Mouse (Mus musculus): ENCODE measurements around the gene Tnxb.
"Not testable (repeated sequence)": the region's sequence is repeated elsewhere in the genome, so short reads cannot be mapped to it uniquely, and the experiment has no call there.

Tnxb gene

DNA sequence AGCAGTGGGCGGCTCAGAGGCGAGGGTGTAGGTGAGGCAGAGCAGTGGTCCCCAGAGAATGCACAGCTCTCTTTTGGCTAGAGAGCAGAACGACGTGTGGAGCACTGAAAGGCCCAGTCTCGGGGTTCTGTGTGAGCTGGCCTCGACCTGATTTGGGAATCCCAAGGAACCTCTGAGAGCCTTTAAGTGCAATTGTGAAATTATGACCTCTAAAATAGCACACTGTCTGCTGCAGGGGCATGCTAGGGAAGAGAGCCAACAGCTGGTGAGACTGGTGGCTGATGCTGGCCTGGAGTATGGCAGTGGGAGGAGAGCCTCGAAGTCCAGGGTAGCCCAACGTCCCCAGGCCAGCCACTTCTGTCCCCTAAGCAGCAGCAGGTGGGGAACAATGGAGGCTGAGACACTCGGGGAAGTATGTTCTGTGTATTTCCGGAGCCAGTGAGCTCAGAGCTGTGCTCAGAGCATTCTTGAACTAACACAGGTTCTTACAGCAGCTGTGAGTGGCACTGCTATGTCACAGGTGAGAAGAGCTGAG lies 13.4 kb downstream of the Tnxb start:
- no peak for DNase-seq (ENCODE audit: low spot score in 2 of 2)

DNA sequence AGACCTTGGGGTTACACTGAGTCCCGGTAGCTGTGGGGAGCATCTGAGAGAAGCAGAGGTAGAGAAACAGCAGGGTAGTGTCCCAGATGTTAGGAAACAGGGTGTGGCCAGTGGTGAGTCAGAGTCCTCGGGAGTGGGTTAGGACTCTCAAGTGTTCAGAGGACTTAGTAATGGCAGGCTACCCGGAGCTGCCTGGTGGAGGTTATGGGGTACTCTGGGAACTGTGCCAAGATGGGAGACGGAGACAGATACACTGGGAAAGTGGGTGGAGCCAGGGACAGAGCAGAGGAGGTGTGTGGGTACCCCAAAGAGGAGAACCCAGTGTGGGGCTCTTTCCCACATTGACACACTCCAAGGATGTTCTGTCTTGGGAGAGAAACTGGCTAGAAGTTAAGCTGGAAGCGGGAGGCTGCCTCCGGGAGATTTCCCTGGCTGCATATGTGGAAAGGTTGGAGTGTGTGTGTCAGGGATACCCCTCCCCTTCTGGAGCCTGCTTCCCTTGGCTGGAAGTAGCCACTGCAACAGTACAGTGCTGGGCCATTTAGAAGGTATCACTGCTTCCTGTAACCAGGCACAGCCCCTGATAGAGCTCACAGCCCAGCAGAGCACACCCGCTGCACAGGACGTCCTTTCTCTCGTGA lies 14.0 kb downstream of the Tnxb start:
- DNase-seq (ENCODE audit: low spot score in 2 of 2) = no peak

DNA sequence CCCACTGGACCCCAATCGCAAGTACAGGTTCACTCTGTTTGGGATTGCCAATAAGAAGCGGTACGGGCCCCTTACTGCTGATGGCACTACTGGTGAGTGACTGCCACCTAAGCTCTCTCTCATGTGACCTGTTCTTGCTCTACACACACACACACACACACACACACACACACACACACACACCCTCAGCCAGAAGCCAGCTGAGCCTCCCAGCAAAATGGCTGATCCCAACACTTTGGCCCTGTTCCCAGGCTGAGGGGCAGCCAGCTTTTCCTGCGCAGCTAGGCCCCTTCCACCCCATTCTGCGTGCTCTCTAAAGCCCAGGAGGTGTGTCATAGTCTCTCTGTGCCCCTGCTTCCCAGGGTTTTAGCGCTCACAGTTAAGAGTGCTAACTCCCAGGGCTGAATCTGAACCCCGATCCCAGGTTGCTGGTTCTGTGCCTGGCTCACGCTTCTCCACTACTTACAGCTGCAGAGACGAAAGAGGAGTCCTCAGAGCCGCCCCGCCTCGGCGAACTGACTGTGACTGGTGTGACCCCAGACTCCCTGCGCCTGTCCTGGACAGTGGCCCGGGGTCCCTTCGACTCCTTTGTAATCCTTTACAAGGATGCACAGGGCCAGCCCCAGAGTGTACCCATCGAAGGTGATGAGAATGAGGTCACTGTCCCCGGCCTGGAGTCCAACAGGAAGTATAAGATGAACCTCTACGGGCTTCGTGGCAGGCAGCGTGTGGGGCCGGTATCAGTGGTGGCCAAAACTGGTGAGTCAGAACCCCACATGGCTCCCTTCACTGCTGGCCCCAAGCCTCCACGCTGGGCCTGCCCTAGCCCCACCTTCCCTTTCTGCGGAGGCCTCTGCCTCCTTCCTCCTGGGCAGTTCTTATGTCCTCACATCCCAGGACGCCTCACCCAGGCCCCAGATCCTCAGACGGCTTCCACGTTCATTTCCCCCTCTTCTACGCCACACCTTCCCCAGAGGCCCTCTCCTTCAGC lies 15.1 kb downstream of the Tnxb start:
- no peak for DNase-seq (ENCODE audit: low spot score in 2 of 2)

- DNase-seq (ENCODE audit: low spot score in 2 of 2) = no peak
Measured at GRCm38 (mm10) chr17:34688889-34689288, 18.6 kb downstream of the Tnxb start.

DNA sequence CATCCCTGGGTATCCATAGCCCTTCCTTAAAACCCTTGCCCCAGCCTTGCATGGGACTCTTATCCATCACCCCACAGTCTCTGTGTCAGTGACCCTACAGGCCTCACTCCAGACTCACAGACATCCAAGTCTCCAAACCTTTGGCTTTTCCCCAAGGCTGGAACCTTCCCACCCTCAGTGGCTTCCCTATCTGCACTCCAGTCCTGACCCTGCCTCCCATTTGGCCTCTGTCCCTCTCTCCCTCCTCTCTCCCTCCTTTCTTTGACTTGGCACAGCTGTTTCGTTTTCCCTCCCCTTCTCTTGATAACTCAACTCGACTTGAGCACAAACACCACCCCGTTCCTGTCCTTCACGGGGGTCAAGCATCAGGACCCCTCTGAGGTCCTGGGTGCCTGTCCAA lies 20.1 kb downstream of the Tnxb start:
- no peak for DNase-seq (ENCODE audit: low spot score in 2 of 2)

DNA sequence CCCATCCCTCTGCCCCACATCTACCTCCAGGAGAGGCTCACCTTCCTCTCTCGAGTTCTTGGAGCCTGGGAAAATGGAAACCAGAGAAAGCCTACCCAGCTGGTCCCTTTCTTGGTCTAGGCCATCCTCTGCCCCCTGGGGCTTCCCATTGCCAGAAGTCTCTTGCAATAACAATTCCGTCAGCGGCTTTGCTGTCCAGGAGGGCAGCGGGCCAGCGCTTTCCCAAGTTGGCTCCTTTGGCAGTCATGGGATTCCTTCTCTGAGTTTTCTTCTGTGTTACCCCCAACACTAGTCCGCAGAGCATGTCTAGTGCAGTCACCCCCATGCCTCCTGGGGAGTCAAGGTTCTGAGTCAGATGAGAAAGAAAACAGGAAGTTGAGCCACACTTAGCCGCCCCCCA lies 22.6 kb downstream of the Tnxb start:
- no peak for DNase-seq (ENCODE audit: low spot score in 2 of 2)

- DNase-seq (ENCODE audit: low spot score in 2 of 2) = peak; percentile 69 to 80
Measured at GRCm38 (mm10) chr17:34699575-34700408, 29.5 kb downstream of the Tnxb start.

DNA sequence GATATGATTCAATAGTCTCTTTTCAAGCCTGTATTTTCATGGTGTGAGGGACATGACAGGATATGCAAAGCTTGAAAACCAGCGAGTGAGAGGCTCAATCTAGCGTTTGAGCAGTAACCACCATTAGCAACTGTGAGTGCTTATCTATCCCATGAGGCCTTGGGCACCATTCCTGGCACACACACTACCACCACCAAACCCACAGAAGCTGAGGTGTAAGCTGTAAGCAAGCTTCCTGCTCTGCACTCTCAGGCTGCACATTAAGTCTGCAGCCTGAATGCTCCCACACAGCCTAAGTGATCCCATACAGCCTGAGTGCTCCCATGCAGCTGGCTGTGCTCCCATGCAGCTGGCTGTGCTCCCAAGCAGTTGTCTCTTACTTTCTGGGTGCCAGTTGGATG lies 30.3 kb downstream of the Tnxb start:
- peak; percentile 38 to 48 for DNase-seq (ENCODE audit: low spot score in 2 of 2)

GRCm38 (mm10) chr17:34706476-34706875 lies 36.1 kb downstream of the Tnxb start:
- not testable (repeated sequence) for DNase-seq (ENCODE audit: low spot score in 2 of 2)

DNA sequence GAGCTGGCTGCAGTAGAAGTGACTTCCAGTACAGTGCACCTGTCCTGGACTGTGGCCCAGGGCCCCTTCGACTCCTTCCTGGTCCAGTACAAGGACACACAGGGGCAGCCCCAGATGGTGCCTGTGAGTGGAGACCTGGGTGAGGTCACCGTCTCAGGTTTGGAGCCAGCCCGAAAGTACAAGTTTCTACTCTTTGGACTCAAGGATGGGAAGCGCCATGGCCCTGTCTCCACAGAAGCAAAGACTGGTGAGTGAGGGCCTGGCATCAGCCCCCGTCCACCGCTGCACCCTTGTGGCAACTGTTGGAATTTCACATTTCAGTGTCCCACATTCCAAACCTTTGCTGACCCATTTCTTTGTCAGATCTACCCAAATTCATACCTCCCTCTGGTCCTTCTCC lies 42.6 kb downstream of the Tnxb start:
- peak; percentile 69 to 72 for DNase-seq (ENCODE audit: low spot score in 2 of 2)

DNA sequence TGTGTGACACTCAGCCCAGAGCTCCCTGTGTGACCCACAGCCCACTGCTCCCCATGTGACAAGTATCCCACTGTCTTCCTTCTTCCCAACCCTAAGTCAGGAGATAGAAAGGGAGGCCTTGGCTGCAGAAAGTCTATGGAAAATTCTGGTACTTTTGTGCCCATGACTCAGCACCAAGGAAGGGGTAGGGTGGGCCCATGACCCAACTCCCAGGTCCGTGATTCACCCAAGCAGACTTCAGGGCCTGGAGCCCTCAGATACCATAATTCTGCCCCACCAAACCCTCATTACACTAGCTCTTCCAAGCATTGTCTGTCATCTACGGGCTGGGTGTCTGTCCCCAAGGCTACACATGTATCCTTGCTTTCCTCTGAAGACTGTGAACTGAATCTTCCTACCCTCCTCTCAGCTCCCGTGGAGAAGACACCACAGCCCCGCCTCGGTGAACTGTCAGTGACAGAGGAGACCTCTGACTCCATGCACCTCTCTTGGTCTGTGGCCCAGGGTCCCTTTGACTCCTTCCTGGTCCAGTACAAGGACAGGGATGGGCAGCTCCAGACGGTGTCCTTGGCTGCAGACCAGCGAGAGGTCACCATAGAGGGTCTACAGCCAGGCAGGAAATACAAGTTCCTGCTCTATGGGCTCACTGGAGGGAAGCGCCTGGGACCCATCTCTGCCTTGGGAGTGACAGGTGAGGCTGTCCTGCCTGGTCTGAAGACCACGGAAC lies 44.0 kb downstream of the Tnxb start:
- DNase-seq (ENCODE audit: low spot score in 2 of 2) = not testable (repeated sequence)

DNA sequence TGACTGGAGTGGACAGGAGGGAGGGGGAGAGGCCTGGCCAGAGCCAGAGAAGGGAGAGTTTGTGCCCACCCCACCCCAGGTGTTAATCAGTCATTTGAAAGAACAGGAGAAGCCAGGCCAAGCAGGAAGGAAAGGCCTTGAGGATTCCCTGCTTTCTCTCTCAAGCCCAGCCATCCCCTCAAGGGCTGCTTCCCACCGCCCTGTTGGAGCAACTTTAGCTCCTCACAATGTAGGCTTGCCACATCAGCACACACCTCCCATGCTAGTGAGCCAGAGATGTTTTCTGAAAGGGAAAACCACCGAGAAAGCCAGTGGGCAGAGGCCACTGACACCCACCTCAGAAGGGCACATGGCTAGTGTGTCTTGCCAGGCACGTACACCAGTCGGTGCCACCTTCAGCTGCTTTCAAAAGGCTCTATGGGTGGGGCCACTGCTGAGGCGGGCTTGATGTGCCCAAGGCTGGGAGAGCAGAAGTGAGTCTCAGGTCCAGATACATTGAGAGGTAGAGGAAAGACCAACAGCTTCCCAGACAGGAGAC lies 44.6 kb downstream of the Tnxb start:
- DNase-seq (ENCODE audit: low spot score in 2 of 2) = not testable (repeated sequence)

GRCm38 (mm10) chr17:34715451-34715850 lies 45.1 kb downstream of the Tnxb start:
- not testable (repeated sequence) for DNase-seq (ENCODE audit: low spot score in 2 of 2)

DNA sequence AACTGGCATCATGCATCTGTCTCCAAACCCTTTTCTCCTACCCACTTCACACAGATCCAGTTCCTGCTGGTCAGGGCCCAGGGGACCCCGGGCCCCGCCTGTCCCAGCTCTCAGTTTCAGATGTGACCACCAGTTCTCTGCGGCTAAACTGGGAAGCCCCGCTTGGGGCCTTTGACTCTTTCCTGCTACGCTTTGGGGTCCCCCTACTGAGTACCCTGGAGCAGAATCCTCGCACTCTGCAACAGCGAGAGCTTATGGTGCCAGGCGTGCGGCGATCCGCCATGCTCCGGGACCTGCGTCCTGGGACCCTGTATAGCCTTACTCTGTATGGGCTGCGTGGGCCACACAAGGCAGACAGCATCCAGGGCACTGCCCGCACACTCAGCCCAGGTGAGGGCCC lies 45.9 kb downstream of the Tnxb start:
- DNase-seq (ENCODE audit: low spot score in 2 of 2) = no peak

DNA sequence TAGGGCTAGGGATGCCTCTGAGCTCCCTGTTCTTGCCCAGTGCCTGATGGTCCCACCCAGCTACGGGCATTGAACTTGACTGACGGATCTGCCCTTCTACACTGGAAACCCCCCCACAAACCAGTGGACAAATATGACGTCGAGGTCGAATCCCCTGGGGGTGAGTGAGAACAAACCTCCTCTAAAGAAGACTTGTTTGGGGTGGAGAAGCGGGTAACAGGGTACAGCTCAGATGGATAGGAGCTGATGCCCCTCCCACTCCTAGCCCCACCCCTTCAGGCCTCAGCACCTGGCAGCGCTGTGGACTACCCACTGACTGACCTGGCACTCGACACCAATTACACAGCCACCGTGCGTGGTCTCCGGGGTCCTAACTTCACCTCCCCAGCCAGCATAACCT lies 47.1 kb downstream of the Tnxb start:
- no peak for DNase-seq (ENCODE audit: low spot score in 2 of 2)

GRCm38 (mm10) chr17:34719886-34720285 lies 49.6 kb downstream of the Tnxb start:
- DNase-seq (ENCODE audit: low spot score in 2 of 2) = not testable (repeated sequence)

DNA sequence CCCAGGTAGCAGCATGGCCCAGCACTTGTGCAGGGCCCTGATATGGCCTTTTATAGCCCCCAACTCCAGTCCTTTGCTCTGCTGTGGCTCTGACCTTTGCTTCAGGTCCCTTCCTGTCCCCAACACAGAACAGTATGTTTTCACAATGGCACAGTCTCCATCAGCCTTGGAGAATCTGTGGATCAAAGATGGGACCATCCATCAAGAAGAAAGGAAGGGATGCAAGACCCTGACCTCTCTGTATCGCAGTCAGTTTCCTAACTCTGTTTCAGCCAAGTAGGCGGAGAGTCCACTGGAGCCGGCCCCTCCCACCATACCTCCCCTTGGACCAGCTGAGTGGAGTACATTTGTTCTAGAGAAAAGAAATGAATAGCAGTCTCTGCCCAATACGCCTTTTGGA lies 51.9 kb downstream of the Tnxb start:
- not testable (repeated sequence) for DNase-seq (ENCODE audit: low spot score in 2 of 2)

DNA sequence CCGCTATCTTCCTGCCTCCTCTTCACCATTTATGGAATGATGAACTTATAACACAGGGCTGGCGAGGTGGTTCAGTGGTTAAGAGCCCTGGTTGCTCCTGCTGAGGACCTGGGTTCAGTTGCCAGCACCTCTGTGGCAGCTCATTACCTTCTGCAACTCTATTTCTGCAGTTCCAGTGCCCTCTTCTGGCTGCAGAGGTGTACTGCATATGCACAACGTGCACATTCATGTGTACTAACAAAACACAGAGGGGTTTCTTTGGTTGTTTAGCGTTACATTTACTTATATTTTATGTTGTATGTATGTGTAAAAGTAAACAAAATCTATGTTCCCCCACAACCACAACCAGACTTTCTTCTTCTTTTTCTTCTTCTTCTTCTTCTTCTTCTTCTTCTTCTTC lies 52.7 kb downstream of the Tnxb start:
- no peak for DNase-seq (ENCODE audit: low spot score in 2 of 2)

DNA sequence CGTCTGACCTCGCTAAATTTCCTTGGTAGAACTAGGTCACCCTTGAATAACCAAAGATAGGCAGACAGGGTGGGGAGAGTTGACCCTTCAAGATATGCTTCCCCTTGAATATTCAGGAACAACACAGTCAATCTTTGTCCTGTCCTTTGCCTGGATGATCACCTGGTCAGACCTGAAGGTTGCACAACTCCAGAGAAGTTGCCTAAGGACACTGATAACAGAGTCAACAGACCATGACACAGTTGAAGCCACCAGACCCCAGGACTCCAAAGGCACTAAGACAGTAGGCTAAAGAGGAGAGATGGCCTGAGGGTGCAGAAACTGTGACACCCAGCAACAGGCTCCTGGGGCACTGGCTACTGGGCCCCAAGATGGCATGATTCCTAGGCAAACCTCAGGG lies 57.6 kb downstream of the Tnxb start:
- no peak for DNase-seq (ENCODE audit: low spot score in 2 of 2)

DNA sequence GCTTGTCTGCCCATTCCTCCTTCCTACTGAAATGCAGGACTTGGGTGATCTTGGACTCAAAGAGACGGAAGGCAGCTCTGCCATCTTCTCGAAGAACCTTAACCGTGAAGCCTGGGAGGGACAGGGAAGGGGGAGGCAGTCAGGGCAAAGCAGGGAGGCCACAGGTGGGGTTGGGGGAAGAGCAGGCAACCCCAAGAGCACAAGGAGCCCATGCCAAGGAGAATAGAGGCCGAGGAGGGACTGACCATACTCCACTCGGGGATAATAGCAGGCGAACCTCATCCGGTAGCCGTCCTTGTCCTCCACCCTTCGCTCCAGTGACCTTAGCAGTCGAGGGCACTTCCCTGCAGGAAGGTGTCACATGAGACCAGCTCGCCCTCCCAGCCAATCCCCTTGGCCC lies 58.8 kb downstream of the Tnxb start:
- not testable (repeated sequence) for DNase-seq (ENCODE audit: low spot score in 2 of 2)

Measured in frontal cortex, postnatal 36 days (tissue).